Mouse (Mus musculus) adrenal gland, postnatal 10 days (tissue): ENCODE measurements around the gene Spata31d1a. TPM values are rescaled to one million over a fixed set of nuclear protein-coding genes. Genes with fewer than 3 reads are reported as not detected.

ENCODE experiments used
- DNase-seq: peaks from one replicate; pipeline ENCODE4 v3.0.0; 2021; ENCODE audit warnings: mixed read lengths
- total RNA-seq, 2 experiments: library from RNA; stranded (reverse); gene quantifications; 2 replicates each; pipeline ENCODE4 v1.2.3; 2021

Gene Spata31d1a
- total RNA-seq, 2 experiments from 2014 or later, result not detected

DNA sequence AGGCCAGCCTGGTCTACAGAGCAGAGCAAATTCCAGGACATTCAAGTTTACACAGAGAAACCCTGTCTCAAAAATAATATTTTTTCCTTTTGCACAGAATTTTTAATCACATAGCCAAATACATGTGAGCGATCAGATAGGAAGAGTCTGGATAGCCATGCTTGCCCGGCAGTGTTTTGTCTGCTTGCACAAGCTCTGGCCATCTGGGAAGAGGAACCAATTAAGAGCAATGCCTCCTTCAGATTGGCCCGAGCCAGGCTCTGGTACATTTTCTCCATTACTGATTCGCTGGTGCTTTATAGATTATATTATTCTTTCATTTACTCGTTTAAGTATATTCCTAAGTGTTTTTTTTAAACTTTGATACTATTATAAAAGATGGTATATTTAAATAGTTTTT lies 42.4 kb downstream of the Spata31d1a start:
- no peak for DNase-seq

DNA sequence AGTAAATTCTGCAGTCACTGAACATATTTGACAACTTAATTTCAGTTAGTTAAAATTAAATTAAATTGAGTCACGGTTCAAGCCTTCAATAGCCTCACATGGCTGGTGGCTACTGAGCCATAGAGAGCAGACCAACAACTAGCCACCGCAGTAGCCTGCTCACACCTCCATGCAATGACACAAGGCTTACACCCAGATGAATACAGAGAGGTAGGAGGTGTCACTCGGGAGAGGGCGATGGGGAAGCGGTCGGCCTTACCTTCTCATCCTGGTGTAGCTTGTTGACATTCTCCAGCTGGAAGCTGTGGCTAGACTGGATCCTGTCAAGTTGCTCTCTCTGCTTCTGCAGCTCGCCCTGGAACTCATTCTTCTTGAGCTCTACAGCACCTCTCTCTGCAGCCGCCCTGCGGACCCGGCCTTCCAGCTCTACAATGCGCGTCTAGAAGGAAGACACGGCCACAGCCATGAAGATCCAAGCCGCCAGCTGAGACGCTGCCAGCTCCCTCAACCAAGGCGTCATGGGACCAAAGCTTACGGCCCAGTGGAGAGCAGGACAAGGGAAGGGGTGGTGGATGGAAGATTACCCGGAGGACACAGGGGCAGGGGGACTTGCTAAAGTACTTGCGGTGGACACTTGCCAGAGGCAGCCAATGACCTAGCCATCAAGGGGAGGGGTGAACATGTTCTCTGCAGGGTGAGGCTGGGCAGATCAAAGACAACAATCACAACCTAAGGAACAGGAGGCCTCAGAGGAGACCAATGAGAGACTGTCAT lies 46.0 kb downstream of the Spata31d1a start:
- DNase-seq, result no peak

DNA sequence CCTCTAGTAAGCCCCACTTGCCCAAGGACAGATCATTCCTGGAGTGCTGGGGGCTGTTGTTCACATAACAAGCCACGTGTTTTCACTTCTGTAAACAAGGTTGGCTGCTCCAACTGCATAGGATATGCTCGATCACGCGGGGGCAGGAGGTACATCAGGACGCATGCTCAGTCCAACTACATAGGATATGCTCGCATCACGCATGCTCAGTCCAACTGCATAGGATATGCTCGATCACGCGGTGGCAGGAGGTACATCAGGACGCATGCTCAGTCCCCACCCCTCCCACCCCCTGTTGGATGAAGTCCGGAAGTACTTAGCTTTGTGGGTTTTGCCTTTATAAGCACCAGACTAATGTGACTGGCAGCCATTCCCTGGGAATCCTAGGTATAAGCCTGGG lies 48.2 kb downstream of the Spata31d1a start:
- DNase-seq, result no peak

GRCm38 (mm10) chr13:59661387-59661786 lies 48.7 kb downstream of the Spata31d1a start:
- DNase-seq, result no peak

DNA sequence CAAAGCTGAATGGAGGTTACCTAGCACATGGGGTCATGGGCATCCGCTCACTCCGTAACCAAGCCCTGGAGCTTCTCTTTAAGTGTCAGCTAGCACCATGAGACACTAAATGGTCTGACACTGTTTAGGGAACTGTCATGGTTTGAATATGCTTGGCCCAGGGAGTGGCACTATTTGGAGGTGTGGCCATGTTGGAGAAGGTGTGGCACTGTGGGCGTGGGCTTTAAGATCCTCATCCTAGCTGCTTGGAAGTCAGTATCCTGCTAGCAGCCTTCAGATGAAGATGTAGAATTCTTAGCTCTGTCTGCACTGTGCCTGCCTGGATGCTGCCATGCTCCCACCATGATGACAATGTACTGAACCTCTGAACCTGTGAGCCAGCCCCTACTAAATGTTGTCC lies 49.8 kb downstream of the Spata31d1a start:
- DNase-seq, result no peak

GRCm38 (mm10) chr13:59657781-59658180 lies 52.3 kb downstream of the Spata31d1a start:
- DNase-seq, result no peak

GRCm38 (mm10) chr13:59656975-59657388 lies 53.1 kb downstream of the Spata31d1a start:
- no peak for DNase-seq

DNA sequence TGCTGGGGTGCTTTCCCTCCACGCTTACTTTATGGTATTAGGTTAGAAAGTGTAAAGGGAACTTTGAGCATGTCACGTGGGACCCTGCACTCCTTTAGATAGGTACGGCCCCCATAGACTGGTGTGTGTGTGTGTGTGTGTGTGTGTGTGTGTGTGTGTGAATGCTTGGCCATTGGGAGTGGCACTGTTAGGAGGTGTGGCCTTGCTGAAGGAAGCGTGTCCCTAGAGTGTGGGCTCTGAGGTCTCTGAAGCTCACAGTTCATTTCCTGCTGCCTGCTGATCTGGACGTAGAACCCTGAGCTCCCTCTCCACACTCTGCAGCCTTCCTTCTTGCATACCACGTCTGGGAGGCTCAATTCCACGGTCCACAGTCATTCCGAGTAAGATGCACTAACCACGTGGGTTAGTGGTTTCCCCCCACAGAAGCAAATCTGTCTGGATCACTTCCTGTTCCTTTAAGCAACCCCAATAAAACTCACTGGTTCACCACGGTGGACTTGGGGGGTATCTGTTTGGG lies 53.8 kb downstream of the Spata31d1a start:
- DNase-seq, result no peak

- no peak for DNase-seq
These were observed 54.3 kb downstream of the Spata31d1a start for GRCm38 (mm10) chr13:59655718-59656315.

DNA sequence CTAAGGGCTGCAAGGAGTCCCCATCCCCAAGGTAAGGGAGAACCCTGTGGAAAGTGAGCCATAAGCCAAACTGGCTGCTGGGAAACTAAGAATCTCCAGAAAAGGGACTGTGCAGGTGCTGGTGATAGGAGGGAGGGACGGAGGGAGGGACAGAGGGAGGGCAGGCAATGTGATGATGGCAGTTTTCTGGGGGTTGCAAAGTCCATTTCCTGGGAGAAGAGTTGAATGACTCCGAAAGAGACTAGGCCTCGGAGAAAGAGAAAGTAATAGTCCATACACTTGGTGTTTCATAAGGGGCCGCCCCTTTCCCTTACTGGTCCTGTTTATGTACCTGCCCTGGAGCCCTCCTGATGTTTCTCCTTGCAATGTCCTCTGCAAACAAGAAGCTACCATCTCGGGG lies 55.7 kb downstream of the Spata31d1a start:
- DNase-seq, result no peak

- no peak for DNase-seq
These were observed 57.0 kb downstream of the Spata31d1a start for GRCm38 (mm10) chr13:59653136-59653535.

- no peak for DNase-seq
These were observed 57.5 kb downstream of the Spata31d1a start for GRCm38 (mm10) chr13:59652651-59653050.

Other genes starting within 250 kb of the Spata31d1a start
- gene Agtpbp1, start 125.1 kb downstream of the Spata31d1a start, total RNA-seq, result 10 to 100 TPM; 29.7 to 49.9 TPM
- gene Naa35, start 125.1 kb downstream of the Spata31d1a start, total RNA-seq, result 10 to 100 TPM; 54.9 to 63.5 TPM
- 10 to 100 TPM; 13.8 to 17.0 TPM for gene Golm1, start 34.5 kb downstream of the Spata31d1a start, total RNA-seq
- gene 4921517D22Rik, start 16.2 kb downstream of the Spata31d1a start, total RNA-seq, result not detected
- not detected for gene Spata31d1b, start 2.0 kb upstream of the Spata31d1a start, total RNA-seq
- not detected for gene Spata31d1d, start 21.4 kb upstream of the Spata31d1a start, total RNA-seq
- gene 1700014D04Rik, start 36.4 kb upstream of the Spata31d1a start, total RNA-seq, result not detected
- 100 to 1,000 TPM; 127 to 142 TPM for gene Isca1, start 59.5 kb upstream of the Spata31d1a start, total RNA-seq
- not detected for gene Gm49354, start 71.9 kb upstream of the Spata31d1a start, total RNA-seq
- 10 to 100 TPM; 66.8 to 71.2 TPM for gene Tut7, start 112.8 kb upstream of the Spata31d1a start, total RNA-seq